Mouse (Mus musculus): ENCODE results near the gene Fiz1.
"Not testable (repeated sequence)": the region's sequence is repeated elsewhere in the genome, so short reads cannot be mapped to it uniquely, and the experiment has no call there.

Gene Fiz1

DNA sequence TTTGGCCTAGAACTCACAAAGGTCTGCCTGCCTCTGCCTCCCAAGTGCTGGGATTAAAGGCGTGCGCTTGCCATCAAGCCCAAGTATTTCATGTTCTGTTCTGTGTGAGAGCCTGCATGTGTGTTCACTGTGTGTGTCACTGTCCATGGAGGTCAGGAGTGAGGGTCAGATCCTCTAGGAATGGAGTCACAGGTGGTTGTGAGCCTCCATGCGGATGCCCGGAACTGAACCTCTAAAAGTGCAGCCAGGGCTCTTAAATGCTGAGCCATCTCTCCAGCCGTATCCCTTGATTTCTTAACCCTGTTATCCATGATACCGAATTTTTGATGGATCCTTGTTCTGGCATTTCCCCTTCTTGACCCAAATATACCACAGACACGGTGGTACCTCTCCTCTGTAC lies 22.5 kb upstream of the Fiz1 start:
- DNase-seq: no peak

DNA sequence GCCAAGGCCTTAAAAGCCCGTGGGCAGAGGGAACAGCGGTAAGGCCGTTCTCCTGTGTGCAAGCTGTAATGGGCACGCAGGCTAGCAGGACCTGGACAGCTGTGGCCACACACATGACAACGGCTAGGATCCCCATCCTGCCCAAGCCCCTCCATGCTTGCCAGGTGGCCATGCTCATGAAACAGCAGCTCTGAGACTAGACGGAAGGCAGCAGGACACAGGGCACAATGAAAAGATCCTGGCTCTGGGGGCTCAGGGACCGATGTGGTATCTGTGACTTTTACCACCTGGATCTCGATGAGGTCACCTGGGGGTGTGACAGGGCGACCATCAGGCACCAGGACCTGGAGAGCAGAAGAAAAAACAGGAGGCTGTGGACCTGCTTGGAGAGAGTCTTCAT lies 21.6 kb upstream of the Fiz1 start:
- DNase-seq: no peak

DNA sequence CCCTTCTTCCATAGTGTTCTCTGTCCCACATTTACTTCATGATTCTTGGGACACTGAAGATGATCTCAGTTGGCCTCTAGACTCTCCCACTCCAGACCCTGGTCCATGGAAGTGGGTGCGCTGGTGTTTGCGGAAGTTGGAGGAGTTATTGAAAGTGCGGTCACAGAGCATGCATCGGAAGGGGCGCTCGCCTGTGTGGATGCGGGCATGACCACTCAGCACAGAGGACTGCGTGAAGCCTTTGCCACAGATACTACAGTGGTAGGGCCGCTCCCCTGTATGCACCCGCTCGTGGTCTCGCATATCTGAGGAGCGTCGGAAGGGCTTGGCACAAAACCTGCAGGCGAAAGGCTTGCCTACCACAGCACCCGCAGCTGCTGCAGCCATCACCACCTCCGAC lies 21.1 kb upstream of the Fiz1 start:
- DNase-seq: no peak

DNA sequence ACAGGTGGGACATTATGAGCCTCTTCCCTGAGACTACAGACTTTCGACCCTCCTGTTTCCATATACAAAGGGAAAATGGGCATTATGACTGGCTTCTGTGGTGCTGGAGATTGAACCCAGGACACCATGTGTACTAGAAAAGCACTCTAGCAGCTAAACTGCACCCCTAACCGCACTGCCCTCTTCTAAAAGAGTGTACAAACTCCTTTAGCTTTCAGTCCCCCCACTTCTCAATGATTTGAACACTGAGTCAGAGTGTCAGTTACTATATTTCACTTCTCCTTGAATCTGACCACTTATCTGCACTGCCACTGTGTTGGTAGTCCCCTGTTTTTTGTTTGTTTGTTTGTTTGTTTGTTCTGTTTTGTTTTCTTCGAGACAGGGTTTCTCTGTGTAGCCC lies 19.3 kb upstream of the Fiz1 start, which contains the start of gene 4632433K11Rik:
Gene 4632433K11Rik, plus strand, starts transcription at position 301 of the 400 bp plus-strand sequence.
- DNase-seq: no peak

DNA sequence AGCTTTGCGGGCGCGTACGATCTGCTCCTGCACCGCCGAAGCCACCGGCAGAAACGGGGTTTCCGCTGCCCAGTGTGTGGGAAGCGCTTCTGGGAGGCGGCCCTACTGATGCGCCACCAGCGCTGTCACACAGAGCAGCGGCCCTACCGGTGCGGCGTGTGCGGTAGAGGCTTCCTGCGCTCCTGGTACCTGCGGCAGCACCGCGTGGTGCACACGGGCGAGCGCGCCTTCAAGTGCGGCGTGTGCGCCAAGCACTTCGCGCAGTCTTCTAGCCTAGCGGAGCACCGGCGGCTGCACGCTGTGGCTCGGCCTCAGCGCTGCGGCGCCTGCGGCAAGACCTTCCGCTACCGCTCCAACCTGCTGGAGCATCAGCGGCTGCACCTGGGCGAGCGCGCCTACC lies 17.0 kb upstream of the Fiz1 start:
- DNase-seq: no peak

DNA sequence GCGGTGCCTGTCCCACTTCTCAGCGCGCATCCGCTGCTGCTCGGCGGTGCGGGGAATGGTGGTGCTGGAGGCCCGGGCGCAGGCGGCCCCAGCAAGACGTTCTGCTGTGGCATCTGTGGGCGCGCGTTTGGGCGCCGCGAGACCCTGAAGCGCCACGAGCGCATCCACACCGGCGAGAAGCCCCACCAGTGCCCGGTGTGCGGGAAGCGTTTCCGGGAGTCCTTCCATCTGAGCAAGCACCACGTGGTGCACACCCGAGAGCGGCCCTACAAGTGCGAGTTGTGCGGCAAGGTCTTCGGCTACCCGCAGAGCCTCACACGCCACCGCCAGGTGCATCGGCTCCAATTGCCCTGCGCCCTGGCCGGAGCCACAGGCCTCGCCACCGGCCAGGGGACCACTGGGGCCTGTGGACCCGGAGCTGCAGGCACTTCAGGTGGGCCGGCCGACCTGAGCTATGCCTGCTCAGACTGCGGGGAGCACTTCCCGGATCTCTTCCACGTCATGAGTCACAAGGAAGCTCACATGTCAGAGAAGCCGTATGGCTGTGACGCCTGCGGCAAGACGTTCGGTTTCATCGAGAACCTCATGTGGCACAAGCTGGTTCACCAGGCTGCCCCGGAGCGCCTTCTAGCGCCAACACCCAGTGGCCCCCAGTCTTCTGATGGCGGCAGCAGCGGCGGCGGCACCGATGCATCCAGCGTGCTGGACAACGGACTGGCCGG lies 16.2 kb upstream of the Fiz1 start:
- no peak for DNase-seq

DNA sequence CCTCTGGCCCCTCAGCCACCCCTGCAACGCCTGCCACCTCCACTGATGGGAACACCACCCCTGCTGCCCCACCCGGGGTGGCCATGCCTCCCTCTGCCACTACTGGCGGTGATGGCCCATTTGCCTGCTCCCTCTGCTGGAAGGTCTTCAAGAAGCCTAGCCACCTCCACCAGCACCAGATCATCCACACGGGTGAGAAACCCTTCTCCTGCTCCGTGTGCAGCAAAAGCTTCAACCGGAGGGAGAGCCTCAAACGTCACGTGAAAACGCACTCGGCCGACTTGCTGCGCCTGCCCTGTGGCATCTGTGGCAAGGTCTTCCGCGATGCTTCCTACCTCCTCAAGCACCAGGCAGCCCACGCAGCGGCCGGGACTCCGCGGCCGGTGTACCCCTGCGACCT lies 15.4 kb upstream of the Fiz1 start:
- no peak for DNase-seq

DNA sequence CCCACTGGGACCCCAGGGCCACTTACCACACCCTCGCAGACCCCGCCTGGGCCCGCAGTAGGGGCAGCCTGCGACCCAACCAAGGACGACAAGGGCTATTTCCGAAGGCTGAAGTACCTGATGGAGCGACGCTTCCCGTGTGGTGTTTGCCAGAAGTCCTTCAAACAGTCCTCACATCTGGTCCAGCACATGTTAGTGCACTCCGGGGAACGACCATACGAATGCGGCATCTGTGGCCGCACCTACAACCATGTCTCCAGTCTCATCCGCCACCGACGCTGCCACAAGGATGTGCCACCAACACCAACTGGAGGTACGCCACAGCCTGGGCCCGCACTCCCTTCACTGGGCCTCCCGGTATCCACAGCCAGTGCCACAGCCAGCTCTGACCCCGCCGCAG lies 15.0 kb upstream of the Fiz1 start:
- no peak for DNase-seq

DNA sequence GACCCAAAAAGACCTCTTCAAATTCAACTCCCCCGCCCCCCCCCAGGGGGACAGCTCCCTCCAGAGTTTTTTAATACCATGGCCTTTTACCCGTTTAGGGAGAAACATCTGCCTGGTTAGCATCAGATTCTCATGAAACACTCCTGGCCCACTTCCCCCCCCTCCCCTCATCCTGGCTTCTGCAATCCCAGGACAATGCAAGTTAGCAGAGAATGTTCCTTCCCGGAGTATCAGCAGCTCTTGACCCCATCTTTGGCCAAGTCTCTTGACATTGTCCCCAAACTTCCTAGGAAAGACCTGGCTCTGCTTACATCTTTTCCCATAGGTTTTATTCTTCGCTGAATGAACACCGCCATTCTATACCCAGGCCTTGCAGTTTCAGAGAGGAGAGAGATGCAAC lies 6.7 kb upstream of the Fiz1 start:
- no peak for DNase-seq

DNA sequence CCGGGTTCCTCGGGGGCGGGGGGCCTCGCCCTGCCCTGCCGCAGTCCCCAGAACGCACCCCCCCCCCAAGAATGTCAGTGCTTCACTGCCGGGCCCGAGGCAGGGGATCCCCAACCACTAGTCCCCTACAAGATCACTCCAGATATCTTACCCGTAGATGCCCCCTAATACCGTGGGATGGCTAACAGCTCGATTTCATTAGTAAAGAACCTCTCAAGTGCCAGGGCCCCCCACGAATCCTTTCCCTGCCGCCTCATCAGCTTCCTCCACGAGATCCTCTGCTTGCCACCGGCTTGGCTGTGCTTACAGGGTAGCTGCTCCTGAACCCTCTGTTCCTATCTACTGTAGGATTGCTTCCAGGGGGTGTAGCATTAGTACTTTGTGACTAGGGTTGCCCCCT lies 6.2 kb upstream of the Fiz1 start:
- DNase-seq: no peak

DNA sequence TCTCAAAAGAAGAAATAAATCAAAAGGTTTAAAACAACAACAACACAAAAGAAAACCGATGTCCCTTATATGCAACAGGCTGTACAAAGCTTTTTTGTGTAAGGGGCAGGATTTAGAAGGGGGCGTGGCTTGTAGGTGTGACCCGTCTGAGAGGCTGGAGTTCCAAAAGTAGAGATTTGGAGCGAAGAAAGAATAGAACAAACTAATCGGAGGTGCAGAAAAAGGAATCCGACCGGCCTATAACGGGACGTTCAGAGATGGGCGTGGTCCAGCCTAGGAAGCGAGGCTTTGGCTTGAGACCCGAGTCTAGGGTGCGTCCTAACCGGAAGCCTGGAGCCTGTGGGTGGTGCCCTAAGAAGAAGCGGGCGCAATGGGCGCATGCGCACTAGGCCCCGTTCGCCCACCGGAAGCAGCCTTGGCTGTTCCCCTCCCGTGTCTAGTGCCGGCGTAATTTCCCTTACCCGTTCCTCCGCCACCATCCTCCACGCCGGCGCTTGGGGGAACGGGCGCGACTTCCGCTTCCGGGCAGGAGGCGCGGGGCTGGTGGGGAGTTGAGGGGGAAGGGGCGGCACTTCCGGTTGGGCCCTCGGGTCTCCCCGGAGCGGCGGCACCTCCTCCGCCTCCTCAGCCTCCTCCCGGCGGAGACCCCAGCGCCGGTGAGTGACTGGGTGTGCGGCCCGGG lies 5.6 kb upstream of the Fiz1 start, which contains the start of the genes Zfp865 and Ccdc106:
Gene Zfp865, plus strand, starts transcription at position 377 of the 682 bp plus-strand sequence.
Gene Ccdc106, plus strand, starts transcription at position 554 of the 682 bp plus-strand sequence.
- DNase-seq: peak; percentile 99

DNA sequence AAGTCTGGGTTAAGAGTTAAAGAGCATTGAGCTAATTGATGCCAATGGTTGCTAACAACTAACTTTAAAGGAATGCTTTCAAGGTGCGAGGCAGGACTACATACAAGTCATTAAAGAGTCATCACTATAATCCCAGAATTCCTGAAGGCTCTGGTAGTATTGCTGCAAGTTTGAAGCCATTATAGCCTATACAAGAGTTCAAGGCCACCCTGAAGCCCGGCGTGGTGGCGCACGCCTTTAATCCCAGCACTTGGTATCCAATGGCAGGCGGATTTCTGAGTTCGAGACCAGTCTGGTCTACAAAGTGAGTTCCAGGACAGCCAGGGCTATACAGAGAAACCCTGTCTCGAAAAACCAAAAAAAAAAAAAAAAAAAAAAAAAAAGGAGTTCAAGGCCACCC lies 5.1 kb upstream of the Fiz1 start:
- not testable (repeated sequence) for DNase-seq

DNA sequence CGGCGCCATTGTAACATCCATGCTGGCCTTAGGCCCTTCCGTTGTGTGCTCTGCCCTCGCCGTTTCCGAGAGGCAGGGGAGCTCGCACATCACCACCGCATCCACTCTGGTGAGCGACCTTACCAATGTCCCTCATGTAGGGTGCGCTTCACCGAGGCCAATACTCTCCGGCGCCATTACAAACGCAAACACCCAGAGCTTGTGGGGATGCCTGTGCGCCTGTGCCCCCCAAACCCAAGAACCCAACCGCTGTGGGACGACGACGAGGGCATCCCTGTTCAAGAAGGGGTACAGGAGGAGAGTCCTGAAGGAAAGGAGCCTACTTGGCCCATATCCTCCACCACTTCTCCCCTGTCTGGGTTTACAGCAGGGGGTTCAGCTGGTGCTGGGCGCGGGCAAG lies 3.4 kb upstream of the Fiz1 start:
- DNase-seq: no peak

DNA sequence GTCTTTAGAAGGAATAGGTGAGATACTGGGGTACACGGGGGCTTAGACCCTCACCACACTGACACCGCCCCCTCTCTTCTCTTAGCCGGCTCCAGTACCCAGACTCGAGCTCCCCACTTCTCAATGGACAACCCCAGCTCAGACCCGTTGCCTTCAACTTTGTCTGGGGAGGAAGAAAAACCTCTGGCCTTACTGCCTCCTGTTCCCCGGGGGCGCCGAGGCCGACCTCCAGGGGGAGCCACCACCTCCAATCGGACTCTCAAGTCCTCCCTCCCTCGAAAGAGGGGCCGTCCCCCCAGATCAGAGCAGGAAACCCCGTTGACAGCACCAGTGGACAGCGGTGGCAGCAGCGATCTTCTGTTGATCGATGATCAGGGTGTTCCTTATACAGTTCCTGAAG lies 2.9 kb upstream of the Fiz1 start:
- no peak for DNase-seq

DNA sequence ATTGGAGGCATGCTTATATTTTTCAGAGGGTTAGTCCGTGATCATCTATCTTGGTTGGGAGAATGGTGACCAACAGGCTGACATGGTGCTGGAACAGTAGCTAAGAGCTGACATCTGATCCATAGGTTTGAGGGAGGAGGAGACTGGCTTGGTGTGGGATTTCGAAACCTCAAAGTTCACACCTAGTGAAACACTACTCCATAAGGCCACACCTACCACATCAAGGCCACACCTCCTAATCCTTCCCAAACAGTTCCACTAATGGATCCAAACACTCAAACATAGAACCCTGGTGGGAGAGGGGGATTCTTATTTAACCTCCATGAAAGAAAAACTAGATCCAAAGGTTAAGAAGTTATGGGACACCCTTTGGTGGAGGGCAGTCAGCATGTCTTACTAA lies 2.4 kb upstream of the Fiz1 start:
- DNase-seq: no peak

DNA sequence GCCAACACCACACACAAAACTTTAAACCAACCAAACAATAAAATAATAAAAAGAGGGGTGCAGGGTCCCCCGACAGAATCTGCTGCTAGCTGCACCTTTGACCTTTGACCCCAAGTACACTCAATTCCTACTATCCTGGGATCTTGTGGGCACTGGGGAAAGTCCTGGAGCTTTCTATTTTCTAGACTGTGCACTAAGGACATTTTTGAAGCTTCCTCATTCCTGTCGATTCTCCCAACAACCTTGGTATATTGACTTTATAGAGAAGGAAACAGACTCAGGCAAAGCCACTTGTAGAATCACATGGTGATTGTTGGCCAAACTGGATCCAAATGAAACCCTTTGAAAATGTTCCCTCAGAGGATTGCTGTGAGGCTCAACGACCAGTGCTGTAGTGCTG lies 1.6 kb upstream of the Fiz1 start:
- DNase-seq: no peak

DNA sequence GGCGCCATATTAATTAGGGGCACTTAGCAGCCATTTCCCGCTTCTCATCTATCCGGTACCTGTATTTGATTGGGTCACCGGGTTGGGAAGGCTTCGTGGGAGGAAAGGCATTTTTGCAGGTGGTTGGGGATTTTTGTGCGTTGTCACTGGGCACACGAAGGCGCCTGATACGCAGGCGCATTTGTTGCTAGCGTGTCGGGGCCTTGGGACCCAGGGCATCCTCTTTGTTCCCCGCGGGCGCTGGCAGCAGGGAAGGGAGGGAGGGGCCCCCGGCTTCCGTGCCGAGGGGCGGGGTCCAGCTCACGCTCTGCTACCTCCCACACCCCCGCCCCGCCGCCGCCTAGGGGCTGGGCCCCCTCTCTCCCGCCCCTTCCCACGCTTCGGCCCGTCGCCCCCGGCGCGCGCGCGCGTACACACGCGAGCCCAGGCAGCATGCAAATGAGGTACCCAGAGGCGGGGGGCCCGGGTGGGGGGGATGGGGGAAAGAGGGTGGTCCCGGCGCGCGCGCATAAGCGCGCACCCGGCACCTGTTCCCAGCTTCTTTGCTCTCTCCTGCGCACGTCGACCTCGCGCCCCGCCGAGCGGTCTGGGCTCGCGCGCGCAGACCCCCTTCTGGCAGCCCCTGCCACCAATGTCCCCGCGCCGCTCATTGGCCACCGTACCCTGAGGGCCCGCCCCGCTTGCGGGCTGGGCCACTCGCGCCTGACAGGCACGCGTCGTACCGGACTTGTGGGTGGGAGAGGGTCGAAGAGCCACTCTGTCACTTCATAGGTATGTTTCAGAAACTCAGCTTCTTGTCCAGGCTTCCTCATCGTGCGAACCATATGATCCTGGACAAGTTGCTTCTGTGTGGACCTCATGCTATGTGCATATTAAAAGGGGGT lies 863 bp upstream of the Fiz1 start, which contains the start of gene Gm44973:
Gene Gm44973, plus strand, starts transcription at position 379 of the 884 bp plus-strand sequence.
- peak; percentile 95 for DNase-seq

DNA sequence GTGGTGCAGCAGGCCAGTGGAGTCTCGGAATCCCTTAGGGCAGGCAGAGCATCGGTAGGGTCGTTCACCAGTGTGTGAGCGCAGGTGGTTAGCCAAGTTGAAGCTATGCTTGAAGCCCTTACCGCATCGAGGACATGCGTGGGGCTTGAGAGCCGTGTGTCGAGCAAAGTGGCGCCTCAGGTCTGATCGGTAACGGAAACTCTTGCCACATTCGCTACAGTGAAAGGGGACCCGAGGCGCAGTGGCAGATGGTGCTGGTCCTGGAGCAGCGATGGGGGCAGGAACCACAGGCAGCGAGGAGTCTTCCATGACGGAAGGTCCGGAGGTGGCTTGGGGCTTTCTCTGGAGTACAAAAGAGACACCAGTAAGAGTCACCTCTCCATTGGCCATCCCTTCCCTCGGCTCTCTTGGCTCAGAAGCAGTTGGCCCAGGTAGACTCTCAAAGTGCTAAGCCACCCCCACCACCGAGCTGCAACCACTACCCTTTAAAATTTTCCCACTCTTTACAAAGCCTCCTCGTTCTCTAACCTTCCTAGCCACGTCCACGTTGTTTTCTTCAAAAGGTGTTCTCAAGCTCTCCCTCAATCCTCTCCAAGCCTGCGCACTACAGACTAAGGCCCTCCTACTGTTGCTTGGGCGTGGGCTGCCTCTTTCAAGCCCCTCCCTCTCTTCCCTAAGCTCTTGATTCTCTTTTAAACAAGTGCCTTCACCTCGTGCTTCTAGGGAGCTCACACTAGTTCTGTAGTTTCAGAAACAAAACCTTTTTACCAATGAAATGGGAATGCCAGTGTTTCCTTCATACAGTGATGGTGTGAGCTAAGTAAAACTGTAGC lies 1.6 kb downstream of the Fiz1 start:
- DNase-seq: no peak

DNA sequence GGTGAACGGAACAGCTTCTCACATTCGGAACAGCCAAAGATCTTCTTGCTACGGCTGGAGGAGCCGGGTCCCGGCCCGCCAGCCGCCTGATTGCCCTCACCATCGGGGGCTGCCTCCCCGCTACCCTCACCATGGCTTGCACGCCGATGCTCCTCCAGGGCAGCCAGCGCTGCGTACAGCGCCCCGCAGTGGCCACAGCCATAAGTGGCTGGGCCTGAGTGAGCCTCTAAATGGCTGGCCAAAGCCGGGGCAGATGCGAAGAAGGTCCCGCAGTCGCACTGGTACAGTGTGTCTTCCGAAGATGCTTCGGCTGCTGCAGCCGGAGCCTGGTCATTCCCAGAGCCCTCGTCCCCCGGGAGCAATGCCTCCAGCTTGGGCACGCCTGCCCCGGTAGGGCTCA lies 6.3 kb downstream of the Fiz1 start:
- DNase-seq: no peak

DNA sequence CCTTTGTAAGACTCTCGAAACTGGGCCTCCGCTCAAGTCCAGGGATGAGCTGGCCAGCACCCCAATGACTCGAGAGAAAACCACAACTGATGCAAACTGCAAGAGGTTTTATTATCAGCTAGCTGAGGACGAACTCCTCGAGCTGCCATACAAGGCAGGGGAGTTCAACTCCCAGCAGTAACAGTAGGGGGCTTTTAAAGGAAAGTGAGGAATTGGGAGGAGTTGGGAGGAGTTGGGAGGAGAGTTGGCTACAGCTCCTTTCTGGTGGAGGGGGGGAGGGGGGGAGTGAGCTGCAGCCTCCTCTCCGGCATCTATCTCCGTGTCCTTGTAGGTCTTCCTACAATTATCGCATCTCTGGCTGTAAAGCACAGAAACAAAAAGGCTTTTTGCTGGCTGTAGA lies 11.6 kb downstream of the Fiz1 start:
- DNase-seq: not testable (repeated sequence)

DNA sequence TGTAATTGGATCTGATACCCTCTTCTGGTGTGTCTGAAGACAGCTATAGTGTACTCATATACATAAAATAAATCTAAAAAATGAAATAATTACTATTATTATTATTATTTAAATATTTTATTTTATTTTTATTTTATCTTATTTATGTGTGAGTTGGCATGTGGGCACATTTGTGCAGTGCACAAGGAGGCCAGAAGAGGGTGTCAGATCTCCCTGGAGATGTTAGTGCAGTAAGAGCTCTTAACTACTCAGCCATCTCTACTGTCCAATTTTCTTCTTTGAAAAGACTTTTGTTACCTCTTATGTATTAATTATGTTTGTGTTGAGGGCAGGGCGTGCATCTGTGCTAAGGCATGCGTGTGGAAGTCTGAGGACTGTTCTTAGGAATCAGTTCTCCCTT lies 14.6 kb downstream of the Fiz1 start:
- DNase-seq: no peak

DNA sequence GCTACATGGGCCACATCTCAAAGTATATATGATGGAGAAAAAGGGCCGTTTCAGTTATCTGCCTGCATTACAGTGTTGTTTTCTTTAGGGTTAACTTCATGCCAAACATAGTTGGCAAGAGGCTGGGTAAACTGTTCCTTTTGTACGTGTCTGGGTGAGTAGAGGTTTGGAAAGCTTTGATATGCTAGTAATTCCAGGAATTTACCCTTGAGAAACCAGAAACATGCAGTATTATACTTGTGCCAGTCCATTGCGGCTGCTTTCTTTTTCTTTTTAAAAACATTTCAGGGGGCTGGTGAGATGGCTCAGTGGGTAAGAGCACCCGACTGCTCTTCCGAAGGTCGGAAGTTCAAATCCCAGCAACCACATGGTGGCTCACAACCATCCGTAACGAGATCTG lies 17.6 kb downstream of the Fiz1 start:
- no peak for DNase-seq
